Mouse (Mus musculus): Measurements from ENCODE around the gene Nol3.

The Nol3 gene

GRCm38 (mm10) chr8:105263244-105263912, 12.6 kb upstream of the Nol3 start:
- DNase-seq, result no peak

- DNase-seq, result peak; percentile 67 to 74
These were observed 11.6 kb upstream of the Nol3 start, which contains the start of the genes Tradd and Fbxl8 for GRCm38 (mm10) chr8:105264024-105264982. TSS of gene Tradd (minus strand) at chr8:105264609. TSS of gene Fbxl8 (plus strand) at chr8:105264648.

GRCm38 (mm10) chr8:105265128-105265527, 10.8 kb upstream of the Nol3 start:
- DNase-seq, result no peak

- DNase-seq, result no peak
These were observed 9.2 kb upstream of the Nol3 start for GRCm38 (mm10) chr8:105266775-105267174.

- peak; percentile 74 to 75 for DNase-seq
These were observed 7.4 kb upstream of the Nol3 start for GRCm38 (mm10) chr8:105268342-105269074.

GRCm38 (mm10) chr8:105269075-105269458, 6.9 kb upstream of the Nol3 start:
- DNase-seq, result no peak

- DNase-seq, result peak; percentile 69 to 73
These were observed 6.4 kb upstream of the Nol3 start, which contains the start of gene Hsf4 for GRCm38 (mm10) chr8:105269461-105269947. TSS of gene Hsf4 (plus strand) at chr8:105269801.

GRCm38 (mm10) chr8:105270101-105270915, 5.6 kb upstream of the Nol3 start:
- peak in 1 of 2 experiments; percentile 20 for DNase-seq

GRCm38 (mm10) chr8:105270916-105271186, 5.1 kb upstream of the Nol3 start:
- DNase-seq, result peak in 1 of 2 experiments; percentile 18

- DNase-seq, result no peak
These were observed 553 bp upstream of the Nol3 start for GRCm38 (mm10) chr8:105275387-105275786.

GRCm38 (mm10) chr8:105276292-105277120, 566 bp downstream of the Nol3 start:
- peak in 1 of 2 experiments; percentile 43 for DNase-seq

GRCm38 (mm10) chr8:105278911-105279334, 3.0 kb downstream of the Nol3 start:
- DNase-seq, result peak; percentile 94

- no peak for DNase-seq
These were observed 4.6 kb downstream of the Nol3 start for GRCm38 (mm10) chr8:105280567-105280966.

GRCm38 (mm10) chr8:105281821-105282220, 5.9 kb downstream of the Nol3 start:
- no peak for DNase-seq

GRCm38 (mm10) chr8:105282239-105282638, 6.3 kb downstream of the Nol3 start:
- no peak for DNase-seq

- peak; percentile 60 to 73 for DNase-seq
These were observed 7.1 kb downstream of the Nol3 start for GRCm38 (mm10) chr8:105283074-105283473.

GRCm38 (mm10) chr8:105285514-105285913, 9.6 kb downstream of the Nol3 start:
- no peak for DNase-seq

GRCm38 (mm10) chr8:105286907-105287306, 11.0 kb downstream of the Nol3 start:
- DNase-seq, result no peak

GRCm38 (mm10) chr8:105288231-105288630, 12.3 kb downstream of the Nol3 start:
- DNase-seq, result no peak

GRCm38 (mm10) chr8:105288958-105289732, 13.2 kb downstream of the Nol3 start:
- DNase-seq, result peak; percentile 95 to 98
